Mouse (Mus musculus) intestine, postnatal 0 days (tissue): ENCODE measurements at regions not wholly inside any gene's neighbourhood (a gene's known extent, or its start where the extent isn't known, plus 50 kb on each side); places are given as distances from the start of the nearest gene placed in this dataset.

Source experiments
- ATAC-seq: fragments of 200-750 bp; cut with Nextera tagmentation; 2 replicates; pipeline ENCODE4 v1.8.0; 2017; ENCODE audit warnings: mild to moderate bottlenecking, moderate TSS enrichment, moderate library complexity
- H3K27ac ChIP-seq: fragments of 300-500 bp; sonication (generic); 2 replicates; pipeline ENCODE4 v1.5.1; 2014; ENCODE audit warnings: mild to moderate bottlenecking, low read depth, low read length, moderate library complexity
- H3K27me3 ChIP-seq: fragments of 300-500 bp; sonication (generic); replicated peaks from 2 replicates; pipeline ENCODE4 v1.6.1; 2014; ENCODE audit warnings: low read length, mixed read lengths; ENCODE audit not compliant: control insufficient read depth, insufficient read depth
- H3K36me3 ChIP-seq: fragments of 300-500 bp; sonication (generic); 2 replicates; pipeline ENCODE4 v1.6.1; 2014; ENCODE audit warnings: mild to moderate bottlenecking, moderate library complexity; ENCODE audit not compliant: control insufficient read depth, insufficient read depth
- H3K4me1 ChIP-seq: fragments of 300-500 bp; sonication (generic); replicated peaks from 2 replicates; pipeline ENCODE4 v1.6.1; 2014; ENCODE audit warnings: antibody characterized with exemption, low read length, mixed read lengths; ENCODE audit not compliant: control insufficient read depth, insufficient read depth
- H3K4me2 ChIP-seq: fragments of 300-500 bp; sonication (generic); replicated peaks from 2 replicates; pipeline ENCODE4 v1.6.1; 2014; ENCODE audit warnings: low read depth, mild to moderate bottlenecking, moderate library complexity
- H3K4me3 ChIP-seq: fragments of 300-500 bp; sonication (generic); 2 replicates; pipeline ENCODE4 v1.5.1; 2014; ENCODE audit warnings: low read depth, low read length
- H3K9ac ChIP-seq: fragments of 300-500 bp; sonication (generic); 2 replicates; pipeline ENCODE4 v1.6.1; 2014; ENCODE audit warnings: mild to moderate bottlenecking, low read depth, low read length
- H3K9me3 ChIP-seq: fragments of 300-500 bp; sonication (generic); 2 replicates; pipeline ENCODE4 v1.6.1; 2016; ENCODE audit warnings: mixed run types; ENCODE audit not compliant: control insufficient read depth
- CTCF ChIP-seq: sonication (generic); IDR thresholded peaks from 2 replicates; pipeline ENCODE4 v1.5.1; 2016; ENCODE audit warnings: low read depth, mild to moderate bottlenecking, control low read depth, antibody characterized with exemption, moderate library complexity
- WGBS: fragments of 180-500 bp; shearing (Covaris S2); extraction: QIAGEN DNeasy Blood & Tissue Kit; methylation state at CpG from one replicate; pipeline ENCODE4 v1.1.7; 2014; 5-methylcytosine and 5-hydroxymethylcytosine counted together

GRCm38 (mm10) chr3:70288590-70289388, 281.4 kb downstream of the Otol1 start:
- H3K27ac ChIP-seq, result no peak overlapping the region
- no peak overlapping the region for H3K4me2 ChIP-seq
- H3K9me3 ChIP-seq, result no peaks in the 10 kb centered on the region
- ATAC-seq, result no peak
- no peaks in the 10 kb centered on the region for H3K27me3 ChIP-seq
- no peak for TF ChIP-seq CTCF
- WGBS, result 66% methylated on average over 7 of the region's 7 CpGs
- H3K36me3 ChIP-seq, result no peaks in the 10 kb centered on the region
- no peak overlapping the region for H3K9ac ChIP-seq
- H3K4me1 ChIP-seq, result no peaks in the 10 kb centered on the region
- no peak overlapping the region for H3K4me3 ChIP-seq

GRCm38 (mm10) chr3:70307556-70307955, 300.1 kb downstream of the Otol1 start:
- no peak overlapping the region for H3K9ac ChIP-seq
- ATAC-seq, result no peak
- no peaks in the 10 kb centered on the region for H3K4me1 ChIP-seq
- no peaks in the 10 kb centered on the region for H3K27me3 ChIP-seq
- no peak overlapping the region for H3K27ac ChIP-seq
- no peak overlapping the region for H3K4me2 ChIP-seq
- no peaks in the 10 kb centered on the region for H3K36me3 ChIP-seq
- H3K4me3 ChIP-seq, result no peak overlapping the region
- 83% methylated on average over 1 of the region's 1 CpGs for WGBS
- no peak for TF ChIP-seq CTCF
- no peaks in the 10 kb centered on the region for H3K9me3 ChIP-seq

- no peak overlapping the region for H3K9ac ChIP-seq
- no peak for TF ChIP-seq CTCF
- H3K4me2 ChIP-seq, result no peak overlapping the region
- no peaks in the 10 kb centered on the region for H3K9me3 ChIP-seq
- no peak for ATAC-seq
- no peaks in the 10 kb centered on the region for H3K27me3 ChIP-seq
- H3K36me3 ChIP-seq, result no peaks in the 10 kb centered on the region
- WGBS, result 69% methylated on average over 3 of the region's 3 CpGs
- H3K4me3 ChIP-seq, result no peak overlapping the region
- no peaks in the 10 kb centered on the region for H3K4me1 ChIP-seq
- no peak overlapping the region for H3K27ac ChIP-seq
Measured at GRCm38 (mm10) chr3:70308061-70308461, 300.6 kb downstream of the Otol1 start.

GRCm38 (mm10) chr3:70309304-70309703, 301.9 kb downstream of the Otol1 start:
- 84% methylated on average over 4 of the region's 4 CpGs for WGBS

GRCm38 (mm10) chr3:70311055-70311454, 303.6 kb downstream of the Otol1 start:
- H3K9ac ChIP-seq, result no peak overlapping the region
- no peak for ATAC-seq

More at GRCm38 (mm10) chr3:70309304-70309703, 301.9 kb downstream of the Otol1 start:
- Histone ChIP-seq H3K27ac (no peak overlapping the region), H3K4me3 (no peak overlapping the region), H3K4me1 (no peaks in the 10 kb centered on the region), H3K9me3 (no peaks in the 10 kb centered on the region), H3K27me3 (no peaks in the 10 kb centered on the region), H3K4me2 (no peak overlapping the region), H3K36me3 (no peaks in the 10 kb centered on the region), H3K9ac (no peak overlapping the region)
- TF ChIP-seq CTCF, result no peak
- no peak for ATAC-seq

GRCm38 (mm10) chr3:70312034-70312433, 304.6 kb downstream of the Otol1 start:
- Histone ChIP-seq H3K27me3 (no peaks in the 10 kb centered on the region), H3K9me3 (no peaks in the 10 kb centered on the region), H3K36me3 (no peaks in the 10 kb centered on the region), H3K4me1 (no peaks in the 10 kb centered on the region), H3K4me3 (no peak overlapping the region), H3K4me2 (no peak overlapping the region), H3K27ac (no peak overlapping the region), H3K9ac (no peak overlapping the region)
- no peak for TF ChIP-seq CTCF
- 64% methylated on average over 3 of the region's 3 CpGs for WGBS
- ATAC-seq, result no peak

More at GRCm38 (mm10) chr3:70311055-70311454, 303.6 kb downstream of the Otol1 start:
- Histone ChIP-seq H3K4me1 (no peaks in the 10 kb centered on the region), H3K36me3 (no peaks in the 10 kb centered on the region), H3K4me3 (no peak overlapping the region), H3K4me2 (no peak overlapping the region), H3K27me3 (no peaks in the 10 kb centered on the region), H3K9me3 (no peaks in the 10 kb centered on the region), H3K27ac (no peak overlapping the region)
- TF ChIP-seq CTCF, result no peak
